Mouse (Mus musculus): ENCODE measurements around the gene Sntg2.

The Sntg2 gene

DNA sequence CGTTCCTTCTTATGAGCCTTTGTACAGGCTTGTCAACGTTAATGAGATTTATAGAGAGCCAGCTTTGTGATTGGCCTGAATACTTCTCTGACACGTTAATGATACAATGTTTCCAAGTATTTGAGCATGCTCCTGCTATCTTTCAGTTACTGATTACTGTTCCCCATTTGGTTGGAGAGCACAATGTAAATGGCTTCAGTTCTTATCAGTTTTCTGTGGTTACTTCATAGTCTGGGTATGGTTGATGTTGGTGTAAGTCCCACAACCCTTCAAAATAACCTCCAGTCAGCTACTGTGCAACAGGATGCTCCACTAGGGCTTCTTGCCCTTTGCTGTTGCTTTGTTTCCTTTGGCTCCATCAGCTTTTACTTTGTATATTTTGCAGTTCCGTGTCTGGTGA lies 168.7 kb downstream of the Sntg2 start:
- no peak for DNase-seq (ENCODE audit: extremely low read depth, low read depth)

DNA sequence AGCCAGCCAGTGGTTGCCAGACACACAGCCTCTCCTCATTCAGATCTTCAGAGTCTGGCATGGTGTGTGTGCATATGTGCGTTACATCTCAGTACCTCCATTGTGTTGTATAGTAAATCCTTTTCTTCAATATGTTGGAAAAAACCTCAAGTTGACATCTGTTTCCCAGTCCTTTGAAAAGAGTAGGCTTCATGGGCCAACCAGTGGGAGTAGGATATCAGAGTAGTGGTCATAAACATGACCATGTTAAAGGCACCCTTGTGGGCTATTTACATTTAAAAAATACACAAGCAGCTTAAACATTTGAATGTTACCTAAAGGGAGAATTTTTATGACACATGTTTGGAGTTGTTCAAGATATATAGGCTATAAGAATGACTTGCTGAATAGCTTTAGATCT lies 170.4 kb downstream of the Sntg2 start:
- DNase-seq (ENCODE audit: extremely low read depth, low read depth): no peak

DNA sequence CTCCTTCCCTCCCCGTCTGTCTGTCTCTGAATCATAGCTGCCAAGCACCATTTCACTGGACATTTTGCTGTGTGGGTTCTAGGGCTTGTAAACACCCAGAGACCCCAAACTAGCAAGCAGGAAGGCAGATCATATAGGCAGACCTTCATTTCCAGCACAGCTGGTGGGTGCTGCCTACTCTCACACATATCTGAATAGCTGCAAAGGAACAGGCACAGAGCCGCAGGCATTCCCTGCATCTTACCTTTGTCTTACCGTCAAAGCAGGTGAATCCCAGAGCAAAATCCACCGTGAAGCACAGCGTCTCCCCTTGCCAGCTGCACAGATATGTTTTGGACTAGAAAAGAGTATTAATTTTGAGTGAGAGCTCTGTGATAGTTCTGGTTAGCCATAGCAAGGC lies 172.1 kb downstream of the Sntg2 start:
- no peak for DNase-seq (ENCODE audit: extremely low read depth, low read depth)

DNA sequence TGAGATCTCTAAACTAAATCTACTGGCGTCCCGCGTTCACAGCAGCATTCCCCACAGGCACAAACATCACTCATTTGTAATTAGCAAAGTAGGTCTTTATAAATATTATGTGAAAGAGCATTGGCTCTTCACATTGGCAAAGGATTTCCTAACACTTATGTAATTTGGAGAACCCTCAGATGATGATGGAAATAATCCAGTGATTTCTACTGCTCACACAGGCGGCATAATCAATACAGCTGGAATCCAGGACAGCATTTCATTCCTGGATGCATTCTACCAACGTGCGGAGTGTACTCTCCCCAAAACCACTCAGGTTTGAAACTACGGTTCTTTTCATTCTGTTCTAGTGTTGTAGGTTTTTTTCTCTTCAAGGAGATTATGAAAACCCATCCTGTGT lies 172.6 kb downstream of the Sntg2 start:
- no peak for DNase-seq (ENCODE audit: extremely low read depth, low read depth)

DNA sequence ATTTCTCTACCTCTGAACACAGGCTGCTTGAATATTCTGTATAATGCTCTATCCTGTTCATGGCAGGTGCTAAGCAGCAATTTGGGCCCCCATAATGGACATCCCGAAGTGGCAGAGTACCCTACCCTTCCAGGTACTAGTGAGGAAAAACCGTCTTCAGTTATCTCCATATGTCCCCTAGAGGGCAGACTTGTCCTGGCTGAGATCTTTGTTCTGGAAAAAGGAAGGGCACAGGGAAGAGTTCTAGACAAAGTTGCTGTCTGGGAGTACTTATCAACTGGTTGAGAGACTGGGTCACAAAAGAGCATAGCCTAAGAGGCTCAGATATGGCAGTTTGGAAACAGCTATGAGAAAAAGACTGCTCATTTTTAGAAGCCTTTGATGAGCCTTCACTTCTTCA lies 173.4 kb downstream of the Sntg2 start:
- DNase-seq (ENCODE audit: extremely low read depth, low read depth): no peak

DNA sequence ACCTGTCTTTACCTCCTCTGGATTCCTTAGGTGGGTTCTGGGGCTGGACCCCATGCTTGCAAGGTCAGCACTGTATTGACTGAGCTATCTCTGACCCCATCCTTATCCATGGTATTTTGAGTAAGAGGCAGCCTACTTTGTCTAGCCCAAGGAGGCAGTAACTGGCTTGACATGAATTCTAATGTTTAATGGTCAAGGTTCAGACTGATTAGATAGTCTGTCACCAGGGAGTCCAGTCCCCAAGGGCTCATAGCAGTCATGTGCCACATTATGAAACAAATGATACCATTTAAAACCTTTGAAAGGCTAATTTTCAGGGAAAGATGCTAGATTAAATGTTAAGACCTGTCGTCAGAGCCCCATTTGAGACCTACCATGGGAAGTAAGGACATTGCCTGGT lies 174.9 kb downstream of the Sntg2 start:
- DNase-seq (ENCODE audit: extremely low read depth, low read depth): no peak

DNA sequence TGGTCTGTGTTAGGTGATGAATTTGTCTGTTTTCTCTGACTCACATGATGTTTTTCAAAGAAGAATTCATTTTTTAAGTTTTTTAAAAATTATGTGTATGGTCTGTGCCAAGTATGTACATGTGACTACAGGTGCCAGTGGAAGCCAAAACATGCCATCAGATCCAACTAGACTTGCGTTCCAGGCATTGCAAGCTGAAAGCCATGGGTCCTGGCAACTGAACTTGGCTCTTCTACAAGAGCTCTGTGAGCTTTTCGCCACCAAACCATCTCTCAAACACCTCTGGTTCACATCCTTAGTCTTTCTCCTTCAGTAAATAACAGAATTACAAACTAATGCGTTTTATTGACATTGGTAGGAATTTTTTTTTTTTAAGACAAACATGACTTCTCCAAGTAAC lies 191.5 kb downstream of the Sntg2 start:
- DNase-seq (ENCODE audit: extremely low read depth, low read depth): no peak

DNA sequence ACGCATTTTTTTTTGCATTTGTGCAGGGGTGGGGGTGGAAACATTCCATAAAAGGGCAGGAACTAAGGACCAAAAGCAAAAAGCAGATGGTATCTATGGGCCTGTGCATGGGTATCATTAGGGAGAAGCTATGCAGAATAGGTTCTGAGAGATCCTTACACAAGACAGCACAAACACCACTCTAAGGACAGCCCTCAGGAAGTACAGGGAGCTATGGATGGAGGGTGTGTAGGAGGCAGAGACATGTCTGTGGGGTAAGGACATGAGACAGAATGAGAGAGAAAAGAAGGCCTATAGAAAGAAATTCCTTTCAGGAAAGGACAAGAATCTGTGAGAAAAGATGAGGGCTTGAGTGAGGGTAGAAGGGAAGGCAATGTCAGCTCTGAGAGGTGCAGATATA lies 193.6 kb downstream of the Sntg2 start:
- no peak for DNase-seq (ENCODE audit: extremely low read depth, low read depth)

DNA sequence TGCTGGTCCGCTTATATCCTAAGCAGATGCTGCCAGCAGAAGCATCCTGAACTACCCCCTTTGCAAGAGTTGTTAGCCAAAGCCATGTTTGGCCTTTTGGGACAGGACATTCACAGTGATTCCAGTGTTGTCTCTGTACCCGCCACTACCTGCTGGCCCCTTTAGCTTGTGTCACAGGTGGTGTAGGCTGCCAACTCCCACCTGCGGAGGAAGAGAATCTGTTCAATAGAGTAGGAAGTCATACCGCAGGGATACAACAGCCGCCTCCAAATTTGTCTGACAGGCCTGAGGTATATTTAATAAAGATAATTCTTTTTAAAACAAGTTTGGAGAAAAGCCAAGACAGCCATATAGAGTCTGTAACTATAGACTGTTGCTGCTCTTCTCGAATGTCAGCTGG lies 195.2 kb downstream of the Sntg2 start:
- DNase-seq (ENCODE audit: extremely low read depth, low read depth): no peak

DNA sequence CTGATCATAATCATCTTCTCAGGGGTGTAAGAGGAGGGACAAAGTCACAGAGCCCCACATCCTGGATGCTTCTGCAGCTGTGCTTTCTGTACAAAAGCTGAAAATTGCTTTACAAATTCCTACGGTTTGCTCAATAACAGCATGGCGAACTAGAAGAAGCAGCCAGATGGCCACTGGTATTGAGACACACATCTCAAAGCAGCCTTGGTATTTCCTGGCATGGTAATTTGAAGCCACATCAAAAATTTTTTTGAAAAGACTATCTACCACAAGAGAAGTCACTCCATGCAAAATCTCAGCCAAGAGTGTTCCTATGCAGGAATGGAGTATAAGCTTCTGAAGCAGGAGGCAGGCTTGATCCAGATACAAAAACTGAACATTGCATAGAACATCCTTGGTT lies 195.6 kb downstream of the Sntg2 start:
- DNase-seq (ENCODE audit: extremely low read depth, low read depth): no peak

DNA sequence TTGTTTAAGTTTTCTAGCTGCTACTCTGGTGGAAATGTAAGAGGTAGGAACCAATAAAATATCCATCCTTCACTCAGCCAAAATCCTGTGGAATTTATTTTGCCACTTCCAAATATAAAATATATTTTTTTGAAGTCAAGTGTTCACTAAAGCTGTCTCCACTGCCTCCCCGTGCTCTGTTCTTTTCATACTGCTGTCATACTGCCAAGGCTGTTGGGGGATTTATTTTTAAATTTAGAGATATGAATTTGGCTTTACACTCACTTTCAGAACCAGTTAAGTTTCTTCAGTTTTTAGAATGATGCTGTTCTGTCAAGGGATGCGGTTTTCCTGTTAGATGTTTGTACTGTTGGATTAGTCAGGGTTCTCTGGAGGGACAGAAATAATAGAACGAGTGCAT lies 204.7 kb downstream of the Sntg2 start:
- no peak for DNase-seq (ENCODE audit: extremely low read depth, low read depth)

DNA sequence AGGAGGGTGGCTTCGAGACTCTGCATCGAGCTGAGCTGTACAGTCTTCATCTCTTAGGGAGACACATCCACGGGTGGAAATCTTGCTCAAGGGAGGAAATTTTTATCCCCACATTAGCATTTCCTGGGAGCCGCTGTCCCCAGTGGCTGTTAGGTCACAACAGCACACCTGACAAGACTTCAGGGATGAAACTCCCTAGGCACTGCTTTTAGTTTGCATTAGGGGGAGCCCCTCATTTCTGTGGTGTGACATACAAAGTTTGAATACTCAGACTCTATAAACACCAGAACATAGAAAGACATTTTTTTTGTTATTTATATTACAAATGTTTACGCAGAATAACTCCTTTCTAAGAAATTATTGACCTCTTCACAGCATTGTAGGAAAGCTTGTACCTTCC lies 208.6 kb downstream of the Sntg2 start:
- no peak for DNase-seq (ENCODE audit: extremely low read depth, low read depth)

DNA sequence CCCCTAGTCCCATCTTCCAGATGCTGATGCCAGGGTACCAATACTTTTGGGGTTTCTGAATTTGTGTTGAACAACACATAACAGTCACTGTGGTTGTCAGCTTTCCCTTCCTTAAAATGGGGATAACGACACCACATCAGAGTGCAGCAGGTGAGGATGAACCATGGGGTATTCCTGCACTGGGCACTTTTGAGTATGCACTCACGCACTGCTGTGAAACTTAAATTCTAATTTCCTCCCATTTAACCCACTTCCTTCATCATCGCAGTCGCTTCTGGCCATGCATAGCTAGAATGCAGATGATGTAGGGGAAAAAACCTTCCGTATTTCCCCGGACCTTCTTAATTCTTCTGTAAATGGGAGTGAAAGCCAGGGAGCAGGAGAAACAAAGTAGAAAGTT lies 209.2 kb downstream of the Sntg2 start:
- no peak for DNase-seq (ENCODE audit: extremely low read depth, low read depth)

DNA sequence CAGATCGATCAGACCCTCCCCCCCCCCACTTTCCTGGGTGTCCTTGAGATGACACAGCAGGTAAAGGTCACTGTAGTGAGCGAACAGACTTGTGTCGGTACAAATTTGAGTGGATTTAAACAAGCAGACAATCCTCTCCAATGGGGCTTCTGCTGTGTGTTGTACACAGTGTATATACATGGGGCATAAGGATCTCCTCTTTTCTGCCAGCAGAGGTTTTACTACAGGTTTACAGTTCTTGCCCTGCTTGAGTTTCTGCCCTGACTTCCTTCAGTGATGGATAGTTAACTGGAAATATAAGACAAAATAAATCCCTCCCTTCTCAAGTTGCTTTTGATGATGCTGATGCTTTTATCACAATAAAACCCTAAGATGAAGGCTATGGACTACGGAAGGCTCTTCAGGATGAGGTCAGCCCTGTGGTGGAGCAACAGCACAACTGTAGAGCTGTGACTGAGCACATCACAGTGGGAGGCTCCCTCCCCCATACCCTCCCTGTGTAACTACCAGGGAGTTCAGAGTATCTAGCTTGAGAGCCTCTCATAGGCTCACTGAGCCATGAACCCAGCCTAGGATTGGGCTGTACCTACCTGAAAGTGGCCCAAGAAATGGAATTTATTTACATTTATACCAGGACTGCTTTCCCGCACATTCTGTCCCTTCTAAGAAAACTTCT lies 211.3 kb downstream of the Sntg2 start:
- DNase-seq (ENCODE audit: extremely low read depth, low read depth): no peak

DNA sequence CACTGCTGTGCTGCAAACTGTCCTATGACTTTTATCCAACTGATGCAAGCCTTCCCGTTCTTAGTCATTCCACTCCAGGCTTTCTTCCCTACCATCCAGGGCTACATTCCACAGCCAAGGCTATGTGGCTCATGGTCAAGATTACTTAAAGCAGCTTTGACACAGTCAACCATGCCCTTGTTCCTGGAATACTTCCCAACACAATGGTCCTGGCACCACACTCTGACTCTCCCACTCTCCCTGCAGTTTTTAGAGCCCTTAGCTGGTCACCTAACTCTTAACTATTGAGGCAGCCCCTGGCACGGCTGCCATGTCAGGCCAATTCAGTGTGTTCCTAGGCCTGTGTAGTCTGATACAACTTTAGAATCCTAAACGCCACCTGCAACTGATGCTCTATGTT lies 212.7 kb downstream of the Sntg2 start:
- no peak for DNase-seq (ENCODE audit: extremely low read depth, low read depth)

DNA sequence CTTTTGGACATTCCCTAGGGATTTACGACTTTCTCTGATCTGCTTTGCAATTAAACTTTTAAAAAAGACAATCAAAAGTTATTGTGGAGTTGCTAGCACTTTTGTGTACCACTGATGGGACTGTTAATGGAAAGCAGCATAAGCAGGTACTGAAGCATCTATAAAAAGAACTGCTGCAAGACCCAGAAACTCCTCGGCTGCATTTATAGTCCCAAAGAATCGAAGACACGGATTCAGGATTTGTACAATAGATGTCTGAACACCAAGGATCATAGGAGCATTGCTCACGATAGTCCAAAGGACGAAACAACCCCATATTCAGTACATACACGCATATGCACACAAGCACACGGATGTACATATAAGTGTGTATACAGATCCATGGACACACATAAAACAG lies 213.4 kb downstream of the Sntg2 start:
- DNase-seq (ENCODE audit: extremely low read depth, low read depth): no peak

DNA sequence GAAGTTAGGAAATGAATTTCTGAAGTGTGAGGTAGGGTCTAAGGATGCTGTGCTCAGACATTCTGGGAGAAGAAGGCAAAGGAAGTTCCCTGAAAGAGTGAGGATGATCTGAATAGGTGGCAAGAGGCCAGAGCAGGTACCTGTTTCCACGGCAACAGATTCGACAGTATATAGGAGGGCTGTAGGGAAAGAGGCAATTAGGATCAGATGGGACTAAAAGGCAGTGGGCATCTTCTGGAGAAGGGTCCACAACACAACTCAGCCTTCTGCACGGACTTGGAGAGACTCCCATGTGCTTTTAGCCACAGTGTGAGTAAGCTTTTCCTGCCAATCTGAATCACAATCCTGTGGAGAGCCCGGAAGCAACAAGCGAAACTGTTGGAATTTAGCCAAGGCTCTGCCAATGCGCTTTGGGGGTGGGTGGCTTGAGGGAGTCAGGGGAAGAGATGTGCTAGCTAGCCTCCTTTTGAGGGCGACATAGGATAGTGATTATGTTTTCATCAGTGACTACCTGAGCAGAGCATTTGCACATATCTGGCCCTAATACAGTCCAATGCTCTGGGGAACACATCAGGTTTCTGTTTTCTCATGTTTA lies 219.0 kb downstream of the Sntg2 start:
- no peak for DNase-seq (ENCODE audit: extremely low read depth, low read depth)

DNA sequence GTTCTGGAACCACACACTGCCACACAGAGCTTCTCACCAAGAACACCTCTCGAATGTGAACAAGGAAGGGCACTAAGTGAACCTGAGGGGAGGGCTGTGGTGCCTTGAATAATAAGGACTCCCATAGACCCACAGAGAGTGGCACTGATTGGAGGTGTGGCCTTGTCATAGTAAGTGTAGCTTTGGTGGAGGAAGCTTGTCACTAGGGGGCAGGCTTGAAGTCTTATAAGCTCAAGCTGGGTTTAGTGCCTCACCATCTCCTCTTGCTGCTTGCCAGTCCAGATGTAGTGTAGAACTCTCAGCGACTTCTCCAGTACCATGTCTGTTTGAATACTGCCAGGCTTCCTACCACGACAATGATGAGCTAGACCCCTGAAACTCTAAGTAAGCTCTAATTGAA lies 231.1 kb downstream of the Sntg2 start:
- no peak for DNase-seq (ENCODE audit: extremely low read depth, low read depth)

DNA sequence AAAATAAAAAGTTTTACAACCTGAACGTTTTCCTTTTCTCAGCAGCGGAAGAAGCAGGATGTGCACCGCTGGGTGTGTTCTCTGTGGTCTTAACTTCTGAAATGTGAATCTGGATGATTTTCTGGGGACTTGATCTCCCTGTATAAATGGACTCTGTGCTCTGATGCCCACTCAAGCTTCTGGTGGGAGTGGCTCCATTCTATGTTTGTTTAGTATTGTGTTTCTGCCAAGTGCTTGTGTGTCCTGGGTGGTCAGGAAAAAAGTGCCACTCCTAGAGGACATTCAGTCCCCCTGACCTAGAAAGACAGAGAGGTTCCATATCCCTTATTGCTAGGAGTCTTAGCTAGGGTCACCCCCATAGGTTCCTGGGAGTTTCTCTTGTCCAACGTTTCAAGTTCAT lies 240.7 kb downstream of the Sntg2 start, which contains the start of gene Tpo:
TSS of gene Tpo (minus strand) at position 101 of the 400 bp plus-strand sequence.
- no peak for DNase-seq (ENCODE audit: extremely low read depth, low read depth)

DNA sequence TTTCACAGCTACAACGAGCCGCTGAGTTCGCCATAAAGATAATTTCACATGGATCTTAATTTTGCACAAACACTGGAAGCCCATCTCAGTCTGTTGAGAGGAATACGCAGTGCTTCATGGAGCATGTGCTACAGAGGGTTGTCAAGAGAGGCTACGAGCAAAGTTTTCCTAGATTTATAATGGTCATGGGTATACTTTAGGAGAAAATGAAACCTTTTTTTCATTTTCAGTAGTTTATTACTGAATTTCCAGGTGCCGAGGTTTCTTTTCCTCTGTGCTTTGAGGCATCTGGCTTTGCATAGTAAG lies 243.8 kb downstream of the Sntg2 start:
- DNase-seq (ENCODE audit: extremely low read depth, low read depth): no peak

DNA sequence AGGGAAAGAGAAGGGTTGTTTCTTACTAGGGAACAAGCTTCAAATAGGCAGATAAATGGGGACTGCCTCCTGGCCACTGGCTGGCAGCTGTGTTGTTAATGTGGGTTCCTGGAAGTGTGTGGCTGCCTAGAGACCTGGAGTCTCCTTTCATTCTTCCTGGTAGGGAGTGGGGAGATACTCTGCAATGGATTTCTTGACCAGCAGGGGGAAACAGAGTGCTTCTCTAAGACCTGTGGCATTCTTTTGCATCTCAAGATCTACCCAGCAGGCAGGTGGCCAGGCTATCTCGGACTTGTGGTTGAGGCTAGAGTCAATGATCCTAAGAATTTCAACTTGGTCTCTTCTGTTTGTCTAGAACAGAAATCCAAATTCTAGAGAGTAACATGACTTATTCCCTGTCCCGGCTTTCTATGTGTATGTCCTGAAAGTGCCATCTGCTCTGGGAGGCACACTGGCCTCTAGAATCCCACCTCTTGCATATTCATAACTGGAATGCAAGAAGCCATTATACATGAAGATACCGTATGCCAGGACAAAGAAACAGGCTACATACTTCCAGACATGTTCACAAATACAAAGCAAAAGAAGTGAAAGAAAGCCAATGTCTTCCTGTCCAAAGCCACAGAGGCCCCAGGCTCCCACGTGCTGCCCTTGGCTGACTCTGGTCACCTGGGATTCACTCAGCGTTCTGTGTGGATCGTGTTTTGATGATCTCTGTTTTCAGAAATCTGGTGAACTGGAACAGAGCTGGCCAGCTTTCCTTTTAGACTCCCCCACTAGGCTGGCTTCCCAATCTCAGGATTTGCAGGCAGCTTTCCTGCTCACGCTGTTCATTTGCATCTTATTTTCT lies 244.4 kb downstream of the Sntg2 start:
- no peak for DNase-seq (ENCODE audit: extremely low read depth, low read depth)

Data from MEL-GATA-1-ER (cell line).